Mouse (Mus musculus) ES-Bruce4 (cell line): Measurements from ENCODE around the gene Npw.

Experiments used
- CTCF ChIP-seq: IDR thresholded peaks from one replicate; pipeline ENCODE4 v1.8.1; 2011; ENCODE audit warnings: low read depth, low read length
- POLR2A ChIP-seq: IDR thresholded peaks from one replicate; pipeline ENCODE4 v1.8.1; 2011; ENCODE audit warnings: low read length; ENCODE audit not compliant: insufficient read depth

- no peak for TF ChIP-seq POLR2A
- TF ChIP-seq CTCF, result no peak
Measured at GRCm38 (mm10) chr17:24696011-24696697, 37.9 kb upstream of the Npw start, which contains the start of the genes Gfer and Noxo1.
